Mouse (Mus musculus) embryonic facial prominence, embryonic 15.5 days (tissue): ENCODE data around the gene Kcnn4. TPM values are rescaled to one million over a fixed set of nuclear protein-coding genes. Genes with fewer than 3 reads are reported as not detected.
A peak's percentile ranks its signal among the peaks of the same experiment; 100 is the strongest.

Source experiments
- ATAC-seq: fragments of 200-750 bp; cut with Nextera tagmentation; 2 replicates; pipeline ENCODE4 v1.8.0; 2017; ENCODE audit warnings: low read depth, moderate TSS enrichment; ENCODE audit not compliant: insufficient number of reproducible peaks, low FRiP score, low TSS enrichment
- H3K27ac ChIP-seq: fragments of 300-500 bp; sonication (generic); replicated peaks from 2 replicates; pipeline ENCODE4 v1.5.1; 2015; ENCODE audit warnings: mild to moderate bottlenecking, inconsistent platforms
- H3K27me3 ChIP-seq: fragments of 300-500 bp; sonication (generic); 2 replicates; pipeline ENCODE4 v1.6.1; 2015; ENCODE audit warnings: inconsistent platforms
- H3K36me3 ChIP-seq: fragments of 300-500 bp; sonication (generic); 2 replicates; pipeline ENCODE4 v1.6.1; 2015; ENCODE audit warnings: mild to moderate bottlenecking, inconsistent platforms
- H3K4me1 ChIP-seq: fragments of 300-500 bp; sonication (generic); 2 replicates; pipeline ENCODE4 v1.6.1; 2015; ENCODE audit warnings: inconsistent platforms
- H3K4me2 ChIP-seq: fragments of 300-500 bp; sonication (generic); replicated peaks from 2 replicates; pipeline ENCODE4 v1.6.1; 2015; ENCODE audit warnings: mild to moderate bottlenecking, inconsistent platforms
- H3K4me3 ChIP-seq: fragments of 300-500 bp; sonication (generic); replicated peaks from 2 replicates; pipeline ENCODE4 v1.5.1; 2015; ENCODE audit warnings: mild to moderate bottlenecking, inconsistent platforms
- H3K9ac ChIP-seq: fragments of 300-500 bp; sonication (generic); 2 replicates; pipeline ENCODE4 v1.6.1; 2015; ENCODE audit warnings: inconsistent platforms
- H3K9me3 ChIP-seq: fragments of 300-500 bp; sonication (generic); replicated peaks from 2 replicates; pipeline ENCODE4 v1.6.1; 2016; ENCODE audit warnings: inconsistent platforms
- WGBS: fragments of 180-500 bp; shearing (Covaris S2); methylation state at CpG from one replicate; pipeline ENCODE4 v1.1.7; 2015; 5-methylcytosine and 5-hydroxymethylcytosine counted together
- polyA plus RNA-seq: library from polyadenylated mRNA; unstranded; fragments of >200 nt; fragmentation: Nextera tagmentation; extraction: Ambion mirVana; gene quantifications from 2 replicates; pipeline ENCODE4 v1.2.1, GENCODE M21; 2015

Kcnn4 gene
- polyA plus RNA-seq, 1 experiment from 2014 or later = 3.1 TPM

- 68% methylated on average over 15 of the region's 15 CpGs for WGBS
- no peak for ATAC-seq
- Histone ChIP-seq H3K9ac (no peak overlapping the region), H3K4me3 (no peak overlapping the region), H3K4me1 (peaks cover 10% of the 10 kb centered on the region), H3K36me3 (no peaks in the 10 kb centered on the region), H3K27ac (no peak overlapping the region), H3K9me3 (no peaks in the 10 kb centered on the region), H3K27me3 (no peaks in the 10 kb centered on the region), H3K4me2 (no peak overlapping the region)
These were observed 3.1 kb upstream of the Kcnn4 start for GRCm38 (mm10) chr7:24366716-24367632.

GRCm38 (mm10) chr7:24368226-24368625 is 1.8 kb upstream of the Kcnn4 start:
- no peaks in the 10 kb centered on the region for H3K27me3 ChIP-seq
- H3K4me2 ChIP-seq = no peak overlapping the region
- H3K4me1 ChIP-seq = peaks cover 11% of the 10 kb centered on the region
- no peak overlapping the region for H3K4me3 ChIP-seq
- no peaks in the 10 kb centered on the region for H3K36me3 ChIP-seq
- no peaks in the 10 kb centered on the region for H3K9me3 ChIP-seq
- 59% methylated on average over 4 of the region's 4 CpGs for WGBS
- H3K9ac ChIP-seq = no peak overlapping the region
- H3K27ac ChIP-seq = no peak overlapping the region
- no peak for ATAC-seq

GRCm38 (mm10) chr7:24368946-24369345 is 1.1 kb upstream of the Kcnn4 start:
- Histone ChIP-seq H3K4me3 (no peak overlapping the region), H3K4me1 (peaks cover 17% of the 10 kb centered on the region), H3K9ac (no peak overlapping the region), H3K27me3 (no peaks in the 10 kb centered on the region), H3K27ac (no peak overlapping the region), H3K9me3 (no peaks in the 10 kb centered on the region), H3K36me3 (no peaks in the 10 kb centered on the region), H3K4me2 (no peak overlapping the region)
- no peak for ATAC-seq
- 84% methylated on average over 7 of the region's 7 CpGs for WGBS

GRCm38 (mm10) chr7:24371012-24371808 is 1.1 kb downstream of the Kcnn4 start:
- Histone ChIP-seq H3K4me3 (no peak overlapping the region), H3K4me2 (no peak overlapping the region), H3K27ac (no peak overlapping the region), H3K36me3 (no peaks in the 10 kb centered on the region), H3K27me3 (no peaks in the 10 kb centered on the region), H3K9ac (no peak overlapping the region), H3K9me3 (no peaks in the 10 kb centered on the region), H3K4me1 (peaks cover 20% of the 10 kb centered on the region)
- ATAC-seq = no peak
- WGBS = 71% methylated on average over 7 of the region's 7 CpGs

- Histone ChIP-seq H3K9ac (no peak overlapping the region), H3K27ac (no peak overlapping the region), H3K4me1 (peaks cover 21% of the 10 kb centered on the region), H3K9me3 (no peaks in the 10 kb centered on the region), H3K27me3 (0 out of 2 replicates have a peak, but pooled peaks cover 4% of the 10 kb centered on the region), H3K36me3 (no peaks in the 10 kb centered on the region), H3K4me3 (no peak overlapping the region), H3K4me2 (no peak overlapping the region)
- 76% methylated on average over 3 of the region's 3 CpGs for WGBS
- no peak for ATAC-seq
These were observed 1.7 kb downstream of the Kcnn4 start for GRCm38 (mm10) chr7:24371809-24372145.

GRCm38 (mm10) chr7:24372300-24372699 is 2.2 kb downstream of the Kcnn4 start:
- WGBS = 77% methylated on average over 11 of the region's 11 CpGs
- H3K27ac ChIP-seq = no peak overlapping the region
- ATAC-seq = no peak

GRCm38 (mm10) chr7:24372786-24373185 is 2.7 kb downstream of the Kcnn4 start:
- no peak for ATAC-seq
- Histone ChIP-seq H3K36me3 (no peaks in the 10 kb centered on the region), H3K4me3 (no peak overlapping the region), H3K27me3 (0 out of 2 replicates have a peak, but pooled peaks cover 10% of the 10 kb centered on the region), H3K4me2 (no peak overlapping the region), H3K9ac (no peak overlapping the region), H3K27ac (no peak overlapping the region), H3K9me3 (no peaks in the 10 kb centered on the region), H3K4me1 (peaks cover 30% of the 10 kb centered on the region)
- 70% methylated on average over 4 of the region's 4 CpGs for WGBS

More at GRCm38 (mm10) chr7:24372300-24372699, 2.2 kb downstream of the Kcnn4 start:
- no peaks in the 10 kb centered on the region for H3K36me3 ChIP-seq
- peaks cover 26% of the 10 kb centered on the region for H3K4me1 ChIP-seq
- no peak overlapping the region for H3K4me3 ChIP-seq
- no peak overlapping the region for H3K9ac ChIP-seq
- 0 out of 2 replicates have a peak, but pooled peaks cover 7% of the 10 kb centered on the region for H3K27me3 ChIP-seq
- no peak overlapping the region for H3K4me2 ChIP-seq
- H3K9me3 ChIP-seq = no peaks in the 10 kb centered on the region

GRCm38 (mm10) chr7:24373538-24374379 is 3.7 kb downstream of the Kcnn4 start:
- H3K9me3 ChIP-seq = no peaks in the 10 kb centered on the region
- no peak for ATAC-seq
- 24% methylated on average over 20 of the region's 20 CpGs for WGBS
- no peaks in the 10 kb centered on the region for H3K36me3 ChIP-seq
- no peak overlapping the region for H3K4me3 ChIP-seq
- H3K27me3 ChIP-seq = 0 out of 2 replicates have a peak, but pooled peaks cover 10% of the 10 kb centered on the region
- H3K9ac ChIP-seq = no peak overlapping the region
- no peak overlapping the region for H3K27ac ChIP-seq
- H3K4me2 ChIP-seq = no peak overlapping the region
- peaks cover 36% of the 10 kb centered on the region for H3K4me1 ChIP-seq

- Histone ChIP-seq H3K9me3 (no peaks in the 10 kb centered on the region), H3K4me3 (no peak overlapping the region), H3K9ac (no peak overlapping the region), H3K4me1 (peaks cover 33% of the 10 kb centered on the region), H3K4me2 (0 out of 2 replicates have a peak overlapping the region, but pooled peaks have one; percentile 53), H3K27ac (no peak overlapping the region), H3K27me3 (0 out of 2 replicates have a peak, but pooled peaks cover 10% of the 10 kb centered on the region), H3K36me3 (no peaks in the 10 kb centered on the region)
- ATAC-seq = no peak
- WGBS = 86% methylated on average over 8 of the region's 8 CpGs
These were observed 6.4 kb downstream of the Kcnn4 start for GRCm38 (mm10) chr7:24376456-24376855.

- no peak overlapping the region for H3K27ac ChIP-seq
- no peak overlapping the region for H3K9ac ChIP-seq
- WGBS = 7% methylated on average over 49 of the region's 49 CpGs
- peaks cover 33% of the 10 kb centered on the region for H3K4me1 ChIP-seq
- H3K36me3 ChIP-seq = no peaks in the 10 kb centered on the region
- 0 out of 2 replicates have a peak, but pooled peaks have one; percentile 9 for ATAC-seq
- peak overlapping the region; percentile 34 for H3K4me3 ChIP-seq
- H3K27me3 ChIP-seq = 0 out of 2 replicates have a peak, but pooled peaks cover 10% of the 10 kb centered on the region
- H3K9me3 ChIP-seq = no peaks in the 10 kb centered on the region
- peak overlapping the region; percentile 53 for H3K4me2 ChIP-seq
These were observed 7.2 kb downstream of the Kcnn4 start for GRCm38 (mm10) chr7:24377091-24377865.
